Mouse (Mus musculus) urinary bladder, postnatal 14 days (tissue): Measurements from ENCODE around the gene Eif2b4.

Experiments used
- DNase-seq: peaks from one replicate; pipeline ENCODE4 v3.0.0; 2021; ENCODE audit warnings: low spot score

Gene Eif2b4

DNA sequence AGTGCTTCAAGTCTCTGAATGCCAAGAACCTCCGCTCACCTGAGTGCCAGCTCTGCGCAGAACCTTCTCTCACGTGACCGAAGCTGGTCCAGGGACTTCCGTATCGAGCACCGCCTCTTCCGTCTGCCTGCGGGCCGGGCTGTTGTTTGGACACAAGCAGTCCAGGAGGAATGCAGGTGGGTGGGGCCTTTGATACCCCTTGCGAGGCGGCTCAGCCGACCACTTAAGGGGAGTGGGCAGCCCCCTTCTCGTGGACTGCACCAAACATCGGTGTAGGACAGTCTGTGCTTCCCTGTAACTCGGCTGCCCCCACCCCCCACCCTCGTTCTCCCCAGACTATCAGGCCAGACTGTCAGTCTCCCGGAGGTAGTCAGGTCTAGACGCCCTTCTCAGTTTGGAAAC is 39.1 kb downstream of the Eif2b4 start, which contains the start of gene Mpv17:
Gene Mpv17, minus strand, starts transcription at position 100 of the 402 bp plus-strand sequence.
- peak; percentile 82 for DNase-seq

DNA sequence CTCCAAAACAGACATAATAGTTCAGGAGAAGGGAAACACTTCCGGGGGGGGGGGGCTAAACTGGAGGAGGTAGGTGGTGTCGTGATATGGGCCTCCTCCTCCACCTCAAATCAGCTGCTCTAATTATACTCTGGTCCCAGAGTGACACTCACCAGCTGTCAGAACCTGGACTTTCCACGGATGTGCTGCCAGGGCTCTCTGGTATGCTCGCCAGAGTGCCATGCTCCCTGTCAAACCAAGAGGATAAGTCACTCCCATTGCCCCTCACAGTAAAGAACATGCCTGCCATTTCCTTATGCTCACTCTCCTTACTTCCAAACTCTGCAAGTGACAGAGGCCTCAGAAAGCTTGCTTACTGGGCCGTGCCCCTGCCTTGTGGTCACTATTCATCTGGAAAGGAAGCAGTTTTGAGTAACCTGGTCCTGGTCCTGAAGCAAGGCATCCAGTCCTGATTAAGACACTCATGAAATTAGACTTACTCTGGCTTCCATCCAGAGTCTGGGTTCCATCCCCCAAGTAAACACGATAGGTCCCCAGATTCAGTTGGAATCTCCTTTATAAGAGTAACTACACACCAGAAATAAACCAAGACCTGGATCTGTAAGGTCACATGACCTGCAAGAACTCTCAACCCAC is 39.6 kb downstream of the Eif2b4 start:
- no peak for DNase-seq

DNA sequence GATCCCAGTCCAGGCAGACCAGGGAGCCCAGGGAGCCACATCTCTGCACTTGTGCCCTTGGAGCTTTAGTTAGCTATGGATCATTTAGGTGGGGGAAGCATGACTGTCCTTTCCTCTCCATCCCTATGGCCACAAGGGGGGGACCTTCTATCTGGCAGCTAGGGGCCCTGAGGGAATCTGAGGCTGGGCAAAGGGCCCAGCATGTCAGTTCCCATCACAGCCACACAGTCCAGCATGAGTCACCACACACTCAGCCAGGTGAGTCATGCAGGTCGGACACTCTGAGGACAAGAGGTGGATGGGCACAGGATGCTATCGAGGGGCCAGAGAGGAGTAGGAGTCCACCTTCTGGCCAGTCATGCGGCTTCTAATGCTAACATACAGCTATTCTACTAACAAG is 41.5 kb downstream of the Eif2b4 start:
- peak; percentile 35 for DNase-seq

DNA sequence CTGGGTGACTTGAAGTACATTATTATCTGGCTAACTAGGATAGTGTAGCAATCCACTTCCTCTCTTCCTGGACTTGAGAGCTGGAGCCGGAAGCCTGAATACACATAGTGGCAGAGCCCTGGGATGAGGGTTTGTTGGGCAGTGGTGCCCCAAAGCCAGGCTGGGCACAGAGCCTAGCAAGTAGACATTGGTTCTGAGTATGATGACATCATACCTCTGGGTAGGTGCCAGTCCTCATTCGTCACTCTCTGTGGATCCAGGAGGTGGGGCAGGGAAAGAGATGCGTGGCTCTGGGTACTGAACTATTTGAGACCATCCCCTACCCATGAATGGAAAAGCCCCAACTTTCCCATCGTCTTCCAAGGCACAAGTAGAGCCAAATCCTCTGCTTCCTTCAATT is 43.4 kb downstream of the Eif2b4 start:
- DNase-seq, result no peak

DNA sequence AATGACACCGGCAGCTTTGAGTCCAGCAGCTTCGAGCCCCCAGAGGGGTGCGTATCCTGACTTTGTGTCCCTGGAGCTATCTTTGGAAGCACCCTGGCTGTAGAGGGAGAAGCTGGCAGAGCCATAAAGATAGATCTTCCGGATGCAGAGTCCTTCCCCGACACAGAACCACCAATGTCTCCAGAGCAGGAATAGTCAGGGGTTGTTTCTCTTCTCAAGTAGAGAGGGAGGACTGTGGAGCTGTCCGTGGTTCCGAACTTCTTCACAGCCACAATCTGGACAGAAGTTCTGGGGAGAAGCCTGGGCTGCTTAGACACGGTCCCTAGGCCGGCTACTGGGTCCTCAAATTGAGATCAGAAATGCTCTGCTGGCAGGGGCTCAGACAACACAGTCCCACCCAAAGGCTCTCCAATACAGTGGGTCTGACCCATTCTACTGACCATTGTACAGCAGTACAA is 54.2 kb downstream of the Eif2b4 start:
- DNase-seq, result no peak

DNA sequence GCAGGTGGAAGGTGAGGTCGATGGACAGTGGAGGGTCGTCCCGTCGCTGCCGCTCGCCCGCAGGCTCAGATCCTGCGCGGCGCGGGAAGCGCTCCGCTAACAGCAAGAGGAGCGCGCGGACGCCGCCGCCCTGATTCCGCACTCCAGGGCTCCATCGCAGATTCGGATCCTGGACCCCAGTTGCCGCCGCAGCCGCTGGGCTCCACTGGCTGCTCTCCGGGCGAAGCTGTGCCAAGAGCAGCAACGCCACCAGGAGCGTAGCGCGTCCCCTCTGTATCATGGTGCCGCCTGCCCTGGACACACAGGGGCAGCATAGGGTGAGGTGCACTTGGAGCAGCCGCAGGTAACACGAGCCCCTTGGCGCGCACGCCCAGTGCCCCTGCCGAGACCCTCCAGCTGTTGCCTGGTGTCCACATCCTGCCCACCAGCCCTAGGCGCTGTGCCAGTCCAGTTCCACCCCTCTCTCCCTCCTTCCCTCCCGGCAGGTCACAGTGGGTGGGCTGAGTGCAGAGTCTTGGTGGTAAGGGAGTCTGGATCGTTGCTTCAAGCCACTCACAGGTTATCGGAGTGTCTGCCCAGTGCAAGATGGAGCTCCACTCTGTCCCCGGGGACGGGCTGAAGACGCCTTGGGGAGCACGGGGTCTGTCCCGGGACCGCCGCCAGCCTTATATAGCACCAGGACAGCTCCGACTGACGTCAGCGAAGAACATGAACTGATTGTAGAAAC is 54.8 kb downstream of the Eif2b4 start, which contains the start of gene Ucn:
Gene Ucn, minus strand, starts transcription at position 589 of the 727 bp plus-strand sequence.
- no peak for DNase-seq

DNA sequence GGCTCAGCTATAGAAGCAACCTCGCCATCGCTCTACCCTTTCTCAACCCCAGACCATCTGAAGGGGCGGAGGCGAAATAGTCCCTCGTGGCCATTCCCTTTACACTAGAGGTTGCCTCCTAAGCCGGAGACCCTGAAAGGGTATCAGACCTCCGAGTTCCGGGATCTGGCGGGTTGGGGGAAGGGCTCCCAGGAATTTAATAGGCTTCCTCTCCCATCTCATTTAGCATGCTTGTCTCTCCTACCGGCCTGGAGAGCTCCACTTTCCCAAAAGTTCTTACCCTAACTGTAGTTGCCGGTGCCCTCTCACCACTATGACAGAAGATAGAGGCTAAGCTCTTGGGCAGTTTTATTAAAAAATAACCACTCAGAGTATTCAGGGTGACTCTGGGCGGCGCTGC is 55.6 kb downstream of the Eif2b4 start:
- DNase-seq, result no peak
